Mouse (Mus musculus): ENCODE data around the gene Pik3ap1. TPM values are rescaled to one million over a fixed set of nuclear protein-coding genes. Genes with fewer than 3 reads are reported as not detected.

Pik3ap1 gene
- polyA plus RNA-seq, 1 experiment: 19.2 TPM

- Histone ChIP-seq H3K4me3 (replicated peaks; ENCODE audit: control insufficient read depth, low read depth, low read length) (no peak overlapping the region), H3K4me1 (ENCODE audit: control insufficient read depth, insufficient read depth, low read length) (peaks cover 9% of the 10 kb centered on the region), H3K27ac (ENCODE audit: control insufficient read depth, insufficient read depth, low read depth, low read length, poor library complexity) (no peak overlapping the region)
- TF ChIP-seq CTCF (IDR thresholded peaks at IDR 0.05; ENCODE audit: control insufficient read depth, insufficient read depth, low read length) (no peak), POLR2A (IDR thresholded peaks at IDR 0.05; ENCODE audit: borderline replicate concordance, control insufficient read depth, low read depth, low read length) (no peak)
- 90% methylated on average over 21 of the region's 21 CpGs for WGBS
These were observed 9.1 kb downstream of the Pik3ap1 start for GRCm38 (mm10) chr19:41375791-41376190.

DNA sequence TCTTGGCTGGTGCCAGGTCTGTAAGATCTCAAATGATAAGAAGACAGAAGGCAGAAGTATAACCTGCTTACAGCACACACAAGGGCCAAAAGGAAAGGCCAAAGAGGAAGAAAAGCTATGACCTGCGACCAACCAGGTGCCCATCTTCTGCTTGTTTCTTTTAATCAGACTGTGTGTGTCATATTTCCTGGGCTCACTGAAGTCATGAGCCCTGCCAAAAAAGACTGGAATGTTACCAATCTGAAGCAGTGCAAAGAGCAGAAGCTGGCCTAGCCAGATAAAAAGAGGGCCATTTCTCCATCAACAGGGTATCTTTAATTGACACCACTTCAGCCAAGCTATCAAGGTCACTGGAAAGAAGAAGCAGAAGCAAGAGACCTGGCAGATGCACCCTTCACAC is 9.8 kb downstream of the Pik3ap1 start:
- Histone ChIP-seq H3K27ac (ENCODE audit: control insufficient read depth, insufficient read depth, low read depth, low read length, poor library complexity) (no peak overlapping the region), H3K4me1 (ENCODE audit: control insufficient read depth, insufficient read depth, low read length) (peaks cover 12% of the 10 kb centered on the region), H3K4me3 (replicated peaks; ENCODE audit: control insufficient read depth, low read depth, low read length) (no peak overlapping the region)
- 47% methylated on average over 1 of the region's 1 CpGs for WGBS
- TF ChIP-seq POLR2A (IDR thresholded peaks at IDR 0.05; ENCODE audit: borderline replicate concordance, control insufficient read depth, low read depth, low read length) (no peak), CTCF (IDR thresholded peaks at IDR 0.05; ENCODE audit: control insufficient read depth, insufficient read depth, low read length) (no peak)

GRCm38 (mm10) chr19:41374658-41375057 is 10.2 kb downstream of the Pik3ap1 start:
- TF ChIP-seq POLR2A (IDR thresholded peaks at IDR 0.05; ENCODE audit: borderline replicate concordance, control insufficient read depth, low read depth, low read length) (no peak), CTCF (IDR thresholded peaks at IDR 0.05; ENCODE audit: control insufficient read depth, insufficient read depth, low read length) (no peak)
- no peak overlapping the region for H3K27ac ChIP-seq (ENCODE audit: control insufficient read depth, insufficient read depth, low read depth, low read length, poor library complexity)
- no peak overlapping the region for H3K4me3 ChIP-seq (replicated peaks; ENCODE audit: control insufficient read depth, low read depth, low read length)
- WGBS: 52% methylated on average over 5 of the region's 5 CpGs
- H3K4me1 ChIP-seq (ENCODE audit: control insufficient read depth, insufficient read depth, low read length): peaks cover 12% of the 10 kb centered on the region

GRCm38 (mm10) chr19:41372322-41372721 is 12.6 kb downstream of the Pik3ap1 start:
- TF ChIP-seq CTCF (IDR thresholded peaks at IDR 0.05; ENCODE audit: control insufficient read depth, insufficient read depth, low read length): no peak
- TF ChIP-seq POLR2A (IDR thresholded peaks at IDR 0.05; ENCODE audit: borderline replicate concordance, control insufficient read depth, low read depth, low read length): no peak
- Histone ChIP-seq H3K4me1 (ENCODE audit: control insufficient read depth, insufficient read depth, low read length) (peaks cover 14% of the 10 kb centered on the region), H3K4me3 (replicated peaks; ENCODE audit: control insufficient read depth, low read depth, low read length) (no peak overlapping the region), H3K27ac (ENCODE audit: control insufficient read depth, insufficient read depth, low read depth, low read length, poor library complexity) (no peak overlapping the region)
- 6% methylated on average over 4 of the region's 4 CpGs for WGBS

- H3K4me1 ChIP-seq (ENCODE audit: control insufficient read depth, insufficient read depth, low read length): peaks cover 17% of the 10 kb centered on the region
- WGBS: 38% methylated on average over 4 of the region's 4 CpGs
- H3K4me3 ChIP-seq (replicated peaks; ENCODE audit: control insufficient read depth, low read depth, low read length): no peak overlapping the region
- no peak for TF ChIP-seq CTCF (IDR thresholded peaks at IDR 0.05; ENCODE audit: control insufficient read depth, insufficient read depth, low read length)
- TF ChIP-seq POLR2A (IDR thresholded peaks at IDR 0.05; ENCODE audit: borderline replicate concordance, control insufficient read depth, low read depth, low read length): no peak
- H3K27ac ChIP-seq (ENCODE audit: control insufficient read depth, insufficient read depth, low read depth, low read length, poor library complexity): no peak overlapping the region
These were observed 13.5 kb downstream of the Pik3ap1 start for GRCm38 (mm10) chr19:41371373-41371772.

GRCm38 (mm10) chr19:41369557-41370460 is 15.1 kb downstream of the Pik3ap1 start:
- Histone ChIP-seq H3K27ac (ENCODE audit: control insufficient read depth, insufficient read depth, low read depth, low read length, poor library complexity) (peak overlapping the region; percentile 38), H3K4me1 (ENCODE audit: control insufficient read depth, insufficient read depth, low read length) (peaks cover 16% of the 10 kb centered on the region), H3K4me3 (replicated peaks; ENCODE audit: control insufficient read depth, low read depth, low read length) (peak overlapping the region; percentile 9)
- TF ChIP-seq POLR2A (IDR thresholded peaks at IDR 0.05; ENCODE audit: borderline replicate concordance, control insufficient read depth, low read depth, low read length) (no peak), CTCF (IDR thresholded peaks at IDR 0.05; ENCODE audit: control insufficient read depth, insufficient read depth, low read length) (no peak)
- WGBS: 8% methylated on average over 11 of the region's 11 CpGs

- Histone ChIP-seq H3K4me3 (replicated peaks; ENCODE audit: control insufficient read depth, low read depth, low read length) (no peak overlapping the region), H3K27ac (ENCODE audit: control insufficient read depth, insufficient read depth, low read depth, low read length, poor library complexity) (peak overlapping the region; percentile 56; the same call in 1 of the 2 replicates), H3K4me1 (ENCODE audit: control insufficient read depth, insufficient read depth, low read length) (peaks cover 10% of the 10 kb centered on the region)
- TF ChIP-seq CTCF (IDR thresholded peaks at IDR 0.05; ENCODE audit: control insufficient read depth, insufficient read depth, low read length): no peak
- TF ChIP-seq POLR2A (IDR thresholded peaks at IDR 0.05; ENCODE audit: borderline replicate concordance, control insufficient read depth, low read depth, low read length): no peak
- 40% methylated on average over 9 of the region's 9 CpGs for WGBS
These were observed 17.9 kb downstream of the Pik3ap1 start for GRCm38 (mm10) chr19:41366854-41367517.

- H3K4me3 ChIP-seq (replicated peaks; ENCODE audit: control insufficient read depth, low read depth, low read length): no peak overlapping the region
- WGBS: 57% methylated on average over 16 of the region's 16 CpGs
- H3K27ac ChIP-seq (ENCODE audit: control insufficient read depth, insufficient read depth, low read depth, low read length, poor library complexity): peak overlapping the region; percentile 46; the same call in 1 of the 2 replicates
- TF ChIP-seq CTCF (IDR thresholded peaks at IDR 0.05; ENCODE audit: control insufficient read depth, insufficient read depth, low read length) (no peak), POLR2A (IDR thresholded peaks at IDR 0.05; ENCODE audit: borderline replicate concordance, control insufficient read depth, low read depth, low read length) (no peak)
- peaks cover 7% of the 10 kb centered on the region for H3K4me1 ChIP-seq (ENCODE audit: control insufficient read depth, insufficient read depth, low read length)
These were observed 18.6 kb downstream of the Pik3ap1 start for GRCm38 (mm10) chr19:41366192-41366853.

Measured in bone marrow, adult 2 months (tissue).